Mouse (Mus musculus) bone marrow macrophage, adult 2 months (primary cell): Measurements from ENCODE around the gene Upk1a.

Experiments
- CTCF ChIP-seq: IDR thresholded peaks from 2 replicates; pipeline ENCODE4 v1.5.1; 2012; ENCODE audit warnings: low read depth, mild to moderate bottlenecking, low read length, moderate library complexity
- POLR2A ChIP-seq: IDR thresholded peaks from 2 replicates; pipeline ENCODE4 v1.6.1; 2012; ENCODE audit warnings: mild to moderate bottlenecking, low read depth, low read length, borderline replicate concordance

DNA sequence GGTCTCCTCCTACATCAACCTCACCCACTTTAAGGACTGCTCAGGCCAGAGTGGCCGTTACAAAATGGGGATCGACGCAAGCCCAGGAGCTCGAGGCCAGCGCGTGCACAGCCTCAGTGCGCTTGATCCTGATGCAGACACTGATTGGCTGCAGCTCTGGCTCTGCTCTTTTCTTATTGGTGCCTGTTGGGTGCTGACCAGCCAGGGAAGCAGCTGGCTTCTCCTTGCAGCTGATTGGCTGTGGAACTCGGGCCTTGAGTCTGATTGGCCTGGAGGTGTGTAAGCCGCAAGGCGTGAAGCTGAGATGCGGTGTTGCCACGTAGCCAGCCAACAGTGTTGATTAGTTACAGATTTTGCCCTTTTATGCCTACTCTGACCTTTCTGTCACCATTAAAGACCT, 13.9 kb downstream of the Upk1a start, which contains the start of gene Zbtb32:
- no peak for TF ChIP-seq POLR2A
- no peak for TF ChIP-seq CTCF
